Mouse (Mus musculus) midbrain, embryonic 15.5 days (tissue): ENCODE data around the gene Tnfrsf26. TPM values are rescaled to one million over a fixed set of nuclear protein-coding genes. Genes with fewer than 3 reads are reported as not detected.

Experiments
- ATAC-seq: fragments of 200-750 bp; cut with Nextera tagmentation; replicated peaks from 2 replicates; pipeline ENCODE4 v1.8.0; 2017; ENCODE audit warnings: moderate TSS enrichment
- H3K27ac ChIP-seq: fragments of 300-500 bp; sonication (generic); 2 replicates; pipeline ENCODE4 v1.5.1; 2015; ENCODE audit warnings: mild to moderate bottlenecking, inconsistent platforms
- H3K27me3 ChIP-seq: fragments of 300-500 bp; sonication (generic); replicated peaks from 2 replicates; pipeline ENCODE4 v1.6.1; 2015; ENCODE audit warnings: inconsistent platforms
- H3K36me3 ChIP-seq: fragments of 300-500 bp; sonication (generic); replicated peaks from 2 replicates; pipeline ENCODE4 v1.6.1; 2015; ENCODE audit warnings: inconsistent platforms
- H3K4me1 ChIP-seq: fragments of 300-500 bp; sonication (generic); 2 replicates; pipeline ENCODE4 v1.6.1; 2015; ENCODE audit warnings: inconsistent platforms
- H3K4me2 ChIP-seq: fragments of 300-500 bp; sonication (generic); 2 replicates; pipeline ENCODE4 v1.6.1; 2015; ENCODE audit warnings: inconsistent platforms, mild to moderate bottlenecking, moderate library complexity
- H3K4me3 ChIP-seq: fragments of 300-500 bp; sonication (generic); 2 replicates; pipeline ENCODE4 v1.5.1; 2015; ENCODE audit warnings: mild to moderate bottlenecking, inconsistent platforms
- H3K9ac ChIP-seq: fragments of 300-500 bp; sonication (generic); 2 replicates; pipeline ENCODE4 v1.6.1; 2015; ENCODE audit warnings: mild to moderate bottlenecking, inconsistent platforms
- H3K9me3 ChIP-seq: fragments of 300-500 bp; sonication (generic); 2 replicates; pipeline ENCODE4 v1.6.1; 2016; ENCODE audit warnings: inconsistent platforms
- WGBS: fragments of 180-500 bp; shearing (Covaris S2); methylation state at CpG from one replicate; pipeline ENCODE4 v1.1.7; 2015; ENCODE audit warnings: mixed read lengths; 5-methylcytosine and 5-hydroxymethylcytosine counted together
- microRNA-seq: library from miRNA; unstranded; fragments of <30 nt; microRNA quantifications from one replicate; pipeline ENCODE4, GENCODE M21; 2016
- polyA plus RNA-seq: library from polyadenylated mRNA; unstranded; fragments of >200 nt; fragmentation: Nextera tagmentation; extraction: Ambion mirVana; gene quantifications from 2 replicates; pipeline ENCODE4 v1.2.1, GENCODE M21; 2015

Tnfrsf26 gene
- polyA plus RNA-seq, 1 experiment from 2014 or later = 0.21 TPM

DNA sequence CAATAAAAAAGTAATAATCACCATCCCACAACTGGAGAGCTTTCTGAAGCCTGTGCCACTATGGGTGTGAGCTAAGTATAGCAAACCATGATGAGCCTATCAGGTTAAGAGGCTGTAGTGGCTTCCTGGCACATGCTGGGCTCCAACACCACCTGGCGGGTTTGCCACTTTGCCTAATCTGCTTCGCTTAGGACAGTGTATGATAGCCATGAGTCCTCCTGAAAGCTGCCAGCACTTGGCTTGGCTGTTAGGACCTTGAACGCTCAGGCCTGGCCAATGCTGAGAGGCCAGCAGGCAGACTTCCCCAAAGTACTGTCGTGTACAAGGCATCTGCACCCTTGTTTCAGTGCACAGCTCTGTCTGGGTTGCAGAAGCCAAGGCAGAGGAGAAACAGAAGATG lies 40.5 kb downstream of the Tnfrsf26 start:
- 89% methylated on average over 4 of the region's 4 CpGs for WGBS
- H3K27ac ChIP-seq = no peak overlapping the region
- no peaks in the 10 kb centered on the region for H3K9me3 ChIP-seq
- no peaks in the 10 kb centered on the region for H3K4me1 ChIP-seq
- no peak overlapping the region for H3K4me2 ChIP-seq
- H3K4me3 ChIP-seq = no peak overlapping the region
- H3K36me3 ChIP-seq = peaks cover 36% of the 10 kb centered on the region
- H3K27me3 ChIP-seq = no peaks in the 10 kb centered on the region
- no peak overlapping the region for H3K9ac ChIP-seq
- no peak for ATAC-seq

GRCm38 (mm10) chr7:143587586-143587985 lies 40.9 kb downstream of the Tnfrsf26 start:
- Histone ChIP-seq H3K4me1 (no peaks in the 10 kb centered on the region), H3K27ac (no peak overlapping the region), H3K36me3 (peaks cover 40% of the 10 kb centered on the region), H3K27me3 (no peaks in the 10 kb centered on the region), H3K9ac (no peak overlapping the region), H3K4me2 (no peak overlapping the region), H3K4me3 (no peak overlapping the region), H3K9me3 (no peaks in the 10 kb centered on the region)
- ATAC-seq = no peak
- 91% methylated on average over 5 of the region's 5 CpGs for WGBS

DNA sequence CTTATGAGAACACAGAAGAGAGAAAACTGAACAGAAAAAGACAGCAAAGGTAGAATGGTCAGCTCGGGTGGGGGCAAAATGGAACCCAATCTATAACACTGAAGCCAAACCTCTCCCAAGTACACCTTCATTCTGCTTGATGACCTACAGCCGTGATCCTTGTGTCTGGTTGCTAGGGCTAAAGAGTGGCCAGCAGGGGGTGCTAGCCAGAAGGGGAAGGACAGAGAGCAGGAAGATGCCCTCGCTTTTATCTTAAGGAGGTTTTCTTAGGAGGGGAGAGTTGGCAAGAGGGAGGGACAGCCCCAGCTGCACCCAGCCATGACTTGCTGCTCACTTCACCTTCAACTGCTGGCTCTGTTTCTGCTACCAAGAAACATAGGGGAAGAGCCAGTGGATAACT lies 44.6 kb downstream of the Tnfrsf26 start:
- Histone ChIP-seq H3K4me2 (no peak overlapping the region), H3K9me3 (no peaks in the 10 kb centered on the region), H3K9ac (no peak overlapping the region), H3K36me3 (peaks cover 46% of the 10 kb centered on the region), H3K4me3 (no peak overlapping the region), H3K27me3 (no peaks in the 10 kb centered on the region), H3K27ac (no peak overlapping the region), H3K4me1 (no peaks in the 10 kb centered on the region)
- WGBS = 37% methylated on average over 3 of the region's 3 CpGs
- no peak for ATAC-seq

GRCm38 (mm10) chr7:143583025-143583424 lies 45.5 kb downstream of the Tnfrsf26 start:
- H3K4me3 ChIP-seq = no peak overlapping the region
- H3K9me3 ChIP-seq = no peaks in the 10 kb centered on the region
- H3K27ac ChIP-seq = no peak overlapping the region
- H3K9ac ChIP-seq = no peak overlapping the region
- H3K4me2 ChIP-seq = no peak overlapping the region
- H3K4me1 ChIP-seq = no peaks in the 10 kb centered on the region
- 90% methylated on average over 5 of the region's 5 CpGs for WGBS
- no peak for ATAC-seq
- no peaks in the 10 kb centered on the region for H3K27me3 ChIP-seq
- peaks cover 47% of the 10 kb centered on the region for H3K36me3 ChIP-seq

DNA sequence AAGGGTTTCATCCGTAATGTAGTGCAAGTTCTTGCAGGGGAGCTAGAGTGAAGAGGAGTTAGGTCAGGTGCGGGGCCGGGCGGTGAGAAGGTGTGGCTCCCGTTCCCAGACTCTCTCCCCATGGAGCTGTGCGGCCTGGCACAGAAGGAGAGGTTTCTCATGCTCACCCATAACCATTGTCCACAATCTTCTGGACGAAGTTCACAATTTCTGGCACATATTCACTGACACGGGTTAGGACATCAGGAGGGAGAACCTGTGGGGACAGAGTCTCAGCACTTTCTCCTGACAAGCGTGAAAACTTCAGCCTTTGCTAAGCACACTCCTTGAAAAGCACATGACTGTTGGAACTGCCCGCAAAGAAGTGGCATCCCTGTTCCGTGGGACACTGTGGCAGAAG lies 52.8 kb downstream of the Tnfrsf26 start:
- Histone ChIP-seq H3K9ac (no peak overlapping the region), H3K27me3 (no peaks in the 10 kb centered on the region), H3K36me3 (peaks cover 60% of the 10 kb centered on the region; the same call in 1 of the 2 replicates), H3K9me3 (no peaks in the 10 kb centered on the region), H3K27ac (no peak overlapping the region), H3K4me1 (no peaks in the 10 kb centered on the region), H3K4me3 (no peak overlapping the region), H3K4me2 (no peak overlapping the region)
- 95% methylated on average over 11 of the region's 11 CpGs for WGBS
- no peak for ATAC-seq

GRCm38 (mm10) chr7:143565648-143566039 lies 62.9 kb downstream of the Tnfrsf26 start:
- Histone ChIP-seq H3K27me3 (no peaks in the 10 kb centered on the region), H3K4me1 (no peaks in the 10 kb centered on the region), H3K27ac (no peak overlapping the region), H3K9ac (no peak overlapping the region), H3K36me3 (peaks cover 73% of the 10 kb centered on the region), H3K4me2 (no peak overlapping the region), H3K4me3 (no peak overlapping the region), H3K9me3 (no peaks in the 10 kb centered on the region)
- ATAC-seq = no peak
- 97% methylated on average over 3 of the region's 3 CpGs for WGBS

- no peak for ATAC-seq
- H3K9me3 ChIP-seq = no peaks in the 10 kb centered on the region
- 95% methylated on average over 6 of the region's 6 CpGs for WGBS
- H3K27me3 ChIP-seq = no peaks in the 10 kb centered on the region
- no peak overlapping the region for H3K4me2 ChIP-seq
- no peak overlapping the region for H3K9ac ChIP-seq
- no peak overlapping the region for H3K4me3 ChIP-seq
- H3K27ac ChIP-seq = no peak overlapping the region
- H3K36me3 ChIP-seq = peaks cover 73% of the 10 kb centered on the region
- H3K4me1 ChIP-seq = no peaks in the 10 kb centered on the region
Measured at GRCm38 (mm10) chr7:143565015-143565647, 63.4 kb downstream of the Tnfrsf26 start.

DNA sequence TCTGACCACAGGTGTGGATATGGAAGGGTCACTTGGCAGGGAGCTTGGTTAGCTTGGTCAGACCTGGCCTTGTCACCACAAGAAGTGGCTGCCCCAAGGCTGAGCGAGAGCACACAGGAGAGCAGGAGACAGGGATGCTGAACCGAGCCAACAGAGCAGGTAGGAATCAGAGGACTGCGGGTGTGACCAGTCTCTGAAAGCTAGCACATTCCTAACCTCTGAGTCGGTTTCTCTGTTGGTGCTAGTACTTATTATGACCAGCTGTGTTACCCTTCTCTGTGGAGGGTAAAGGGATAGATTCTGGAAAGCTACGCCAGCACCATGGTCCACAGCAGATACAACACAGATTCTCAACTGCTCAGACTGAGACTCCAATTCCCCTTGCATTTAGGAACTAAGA lies 64.7 kb downstream of the Tnfrsf26 start:
- whole genome bisulfite sequencing = 98% methylated on average over 5 of the region's 5 CpGs
- no peaks in the 10 kb centered on the region for H3K9me3 ChIP-seq

More for the DNA sequence above, 64.7 kb downstream of the Tnfrsf26 start:
- no peak for ATAC-seq
- H3K27ac ChIP-seq = no peak overlapping the region
- no peaks in the 10 kb centered on the region for H3K4me1 ChIP-seq
- H3K4me3 ChIP-seq = no peak overlapping the region
- H3K36me3 ChIP-seq = peaks cover 70% of the 10 kb centered on the region
- no peaks in the 10 kb centered on the region for H3K27me3 ChIP-seq
- no peak overlapping the region for H3K9ac ChIP-seq
- H3K4me2 ChIP-seq = no peak overlapping the region

Small RNAs within 50 kb of the gene (microRNA-seq; reads per million reads assigned to microRNA genes)
- 2.9 reads per million, percentile 12 among the genes with 10 or more reads in this experiment for gene Mir7064

Other genes with a start within 250 kb of the Tnfrsf26 start
- 288 and 345 TPM in 2 replicates for gene Cdkn1c, start 167.7 kb downstream of the Tnfrsf26 start, polyA plus RNA-seq
- gene Slc22a18, start 155.0 kb downstream of the Tnfrsf26 start, polyA plus RNA-seq = 0.97 and 1.0 TPM in 2 replicates
- 0.51 and 0.66 TPM in 2 replicates for gene Phlda2, start 125.6 kb downstream of the Tnfrsf26 start, polyA plus RNA-seq
- 344 and 348 TPM in 2 replicates for gene Nap1l4, start 79.6 kb downstream of the Tnfrsf26 start, polyA plus RNA-seq
- gene Cars, start 28.6 kb downstream of the Tnfrsf26 start, polyA plus RNA-seq = 74.1 and 75.8 TPM in 2 replicates
- gene Tnfrsf22, start 20.9 kb upstream of the Tnfrsf26 start, polyA plus RNA-seq = 3.2 and 3.5 TPM in 2 replicates
- 1.1 and 1.2 TPM in 2 replicates for gene Tnfrsf23, start 57.1 kb upstream of the Tnfrsf26 start, polyA plus RNA-seq
- 39.7 and 44.0 TPM in 2 replicates for gene Osbpl5, start 128.3 kb upstream of the Tnfrsf26 start, polyA plus RNA-seq
- gene Mrgprg, start 138.3 kb upstream of the Tnfrsf26 start, polyA plus RNA-seq = not detected in 2 replicates
- gene Mrgpre, start 155.8 kb upstream of the Tnfrsf26 start, polyA plus RNA-seq = 9.8 and 10.0 TPM in 2 replicates
- 6.2 and 7.1 TPM in 2 replicates for gene Nadsyn1, start 194.1 kb upstream of the Tnfrsf26 start, polyA plus RNA-seq
- gene Dhcr7, start 194.4 kb upstream of the Tnfrsf26 start, polyA plus RNA-seq = 71.6 and 73.6 TPM in 2 replicates
- gene Gm498, start 238.1 kb upstream of the Tnfrsf26 start, polyA plus RNA-seq = not detected in 2 replicates